Mouse (Mus musculus) hindbrain, embryonic 11.5 days (tissue): ENCODE results near the gene Dnah7b. TPM values are rescaled to one million over a fixed set of nuclear protein-coding genes. Genes with fewer than 3 reads are reported as not detected.
A peak's percentile ranks its signal among the peaks of the same experiment; 100 is the strongest.
"Not testable (repeated sequence)": the region's sequence is repeated elsewhere in the genome, so short reads cannot be mapped to it uniquely, and the experiment has no call there.

ENCODE experiments used
- ATAC-seq: fragments of 200-750 bp; cut with Nextera tagmentation; 2 replicates; pipeline ENCODE4 v1.8.0; 2017; ENCODE audit warnings: mild to moderate bottlenecking, moderate TSS enrichment, moderate library complexity; ENCODE audit not compliant: low FRiP score
- DNase-seq: peaks from one replicate; pipeline ENCODE4 v3.0.0-alpha.2; 2015; ENCODE audit warnings: low spot score
- H3K27ac ChIP-seq: fragments of 300-500 bp; sonication (generic); 2 replicates; pipeline ENCODE4 v1.5.1; 2014; ENCODE audit warnings: mild to moderate bottlenecking, low read depth, low read length
- H3K27me3 ChIP-seq: fragments of 300-500 bp; sonication (generic); 2 replicates; pipeline ENCODE4 v1.6.1; 2014; ENCODE audit warnings: mild to moderate bottlenecking, low read length, moderate library complexity, mixed read lengths; ENCODE audit not compliant: control insufficient read depth, insufficient read depth
- H3K36me3 ChIP-seq: fragments of 300-500 bp; sonication (generic); 2 replicates; pipeline ENCODE4 v1.6.1; 2014; ENCODE audit warnings: mild to moderate bottlenecking, low read length, moderate library complexity, mixed read lengths; ENCODE audit not compliant: control insufficient read depth, insufficient read depth
- H3K4me1 ChIP-seq: fragments of 300-500 bp; sonication (generic); replicated peaks from 2 replicates; pipeline ENCODE4 v1.6.1; 2014; ENCODE audit warnings: low read length, mixed read lengths; ENCODE audit not compliant: control insufficient read depth, insufficient read depth
- H3K4me2 ChIP-seq: fragments of 300-500 bp; sonication (generic); replicated peaks from 2 replicates; pipeline ENCODE4 v1.6.1; 2014; ENCODE audit warnings: mild to moderate bottlenecking, low read depth, low read length
- H3K4me3 ChIP-seq: fragments of 300-500 bp; sonication (generic); 2 replicates; pipeline ENCODE4 v1.5.1; 2014; ENCODE audit warnings: low read depth, low read length
- H3K9ac ChIP-seq: fragments of 300-500 bp; sonication (generic); 2 replicates; pipeline ENCODE4 v1.6.1; 2014; ENCODE audit warnings: low read depth, low read length
- H3K9me3 ChIP-seq: fragments of 300-500 bp; sonication (generic); 2 replicates; pipeline ENCODE4 v1.6.1; 2016; ENCODE audit warnings: low read length; ENCODE audit not compliant: control insufficient read depth
- WGBS: fragments of 180-500 bp; shearing (Covaris S2); extraction: QIAGEN DNeasy Blood & Tissue Kit; methylation state at CpG from one replicate; pipeline ENCODE4 v1.1.7; 2014; 5-methylcytosine and 5-hydroxymethylcytosine counted together
- polyA plus RNA-seq: library from polyadenylated mRNA; unstranded; fragments of >200 nt; fragmentation: Nextera tagmentation; extraction: Ambion mirVana; gene quantifications from 2 replicates; pipeline ENCODE4 v1.2.1, GENCODE M21; 2014

Gene Dnah7b
- polyA plus RNA-seq, 1 experiment from 2014 or later: 2.8 TPM

DNA sequence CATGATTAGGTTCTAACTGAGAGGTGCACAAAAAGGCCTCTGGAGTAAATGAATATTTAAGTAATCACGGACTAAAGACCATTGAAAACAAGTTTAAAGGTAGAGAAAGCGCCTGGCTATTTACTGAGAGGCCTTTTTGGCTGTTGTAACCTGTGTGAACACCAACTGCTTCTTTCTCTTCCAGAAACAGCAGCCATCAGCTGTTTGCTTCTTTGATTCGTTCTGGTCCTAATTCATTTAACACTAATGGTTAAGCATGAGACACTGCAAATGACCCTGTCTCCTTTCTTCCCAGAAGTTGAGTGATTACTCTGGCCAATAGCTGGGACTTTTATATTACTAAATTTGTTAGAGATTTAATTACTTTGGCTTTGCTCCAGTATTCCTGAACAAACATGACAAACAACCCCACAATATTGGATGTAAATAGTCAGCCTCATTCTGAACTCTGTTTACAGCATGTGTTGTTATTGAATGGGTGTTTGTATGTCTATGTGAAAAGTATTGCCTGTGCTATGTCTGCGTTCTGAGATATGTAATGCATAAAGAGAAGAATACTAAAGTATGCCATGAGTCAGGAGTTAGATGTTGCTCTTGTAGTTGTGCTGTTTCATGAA, 328.7 kb downstream of the Dnah7b start:
- H3K9me3 ChIP-seq, H3K36me3 ChIP-seq, DNase-seq, H3K4me2 ChIP-seq, H3K27ac ChIP-seq, H3K27me3 ChIP-seq, H3K9ac ChIP-seq, H3K4me1 ChIP-seq, H3K4me3 ChIP-seq: not testable (repeated sequence)
- WGBS: 65% methylated on average over 3 of the region's 4 CpGs
- ATAC-seq: peak; percentile 76

DNA sequence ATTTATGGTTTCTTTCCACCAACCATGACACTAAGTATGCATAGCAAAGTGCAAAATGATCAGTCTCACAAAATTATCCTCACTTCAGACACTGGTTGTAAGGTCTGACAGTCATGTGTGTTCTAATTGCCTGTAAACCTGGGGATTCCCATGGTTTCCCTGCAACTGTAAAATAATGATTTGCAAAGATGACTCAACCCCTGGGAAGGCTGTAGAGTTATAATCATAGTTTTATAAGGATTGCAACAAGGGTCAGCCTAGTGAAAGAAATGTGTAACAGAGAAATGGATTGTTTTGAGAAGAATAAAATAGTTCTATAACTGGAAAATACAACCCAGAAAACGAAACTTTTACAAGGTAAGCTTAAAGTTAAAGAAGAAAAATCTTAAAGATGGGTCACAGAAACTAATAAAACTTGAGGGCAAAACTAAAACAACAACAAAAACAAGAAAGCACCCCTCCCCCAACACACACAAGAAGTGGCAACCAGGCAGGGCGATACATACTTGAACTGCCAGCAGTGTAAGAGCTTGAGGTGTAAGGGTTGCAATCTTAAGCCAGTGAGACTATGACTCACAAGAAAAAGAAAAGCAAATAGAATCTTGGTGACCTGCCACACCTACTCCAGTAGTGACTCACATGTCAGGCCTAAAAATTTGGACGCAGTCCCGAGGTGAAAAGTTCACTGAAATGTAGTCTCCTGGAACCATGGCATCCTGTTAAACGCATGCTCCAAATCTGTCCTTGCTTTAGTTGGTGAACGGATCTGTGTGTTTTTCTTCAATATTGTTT, 342.4 kb downstream of the Dnah7b start:
- no peak overlapping the region for H3K4me3 ChIP-seq
- H3K9ac ChIP-seq: no peak overlapping the region
- no peak overlapping the region for H3K4me2 ChIP-seq
- H3K9me3 ChIP-seq: no peaks in the 10 kb centered on the region
- H3K27ac ChIP-seq: no peak overlapping the region
- ATAC-seq (no peak), DNase-seq (no peak)
- H3K4me1 ChIP-seq: no peaks in the 10 kb centered on the region
- no peaks in the 10 kb centered on the region for H3K36me3 ChIP-seq
- H3K27me3 ChIP-seq: no peaks in the 10 kb centered on the region
- WGBS: 85% methylated on average over 6 of the region's 6 CpGs

DNA sequence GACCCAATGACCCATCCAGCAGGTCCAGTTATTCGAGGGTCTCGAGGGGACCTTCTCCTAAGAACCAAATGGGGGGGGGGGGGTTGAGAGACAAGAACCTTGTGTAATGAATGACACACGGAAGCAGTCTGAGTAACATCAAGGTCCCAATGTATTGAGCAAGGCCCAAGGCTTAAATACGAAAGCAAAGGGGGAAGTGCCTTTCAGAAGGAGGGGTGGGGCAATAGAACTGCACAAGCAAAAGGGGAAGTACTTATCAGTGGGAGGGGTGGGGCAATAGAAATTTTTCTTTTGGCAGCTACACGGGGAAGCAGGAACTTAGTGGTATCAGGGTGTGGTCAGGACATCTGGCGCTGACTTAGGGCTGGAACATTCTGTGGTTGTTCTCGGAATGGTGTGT, 348.7 kb downstream of the Dnah7b start:
- not testable (repeated sequence) for H3K9ac ChIP-seq, H3K9me3 ChIP-seq, H3K27me3 ChIP-seq, H3K4me1 ChIP-seq, H3K27ac ChIP-seq, H3K36me3 ChIP-seq, DNase-seq, H3K4me2 ChIP-seq, H3K4me3 ChIP-seq, ATAC-seq
- 90% methylated on average over 7 of the region's 7 CpGs for WGBS

DNA sequence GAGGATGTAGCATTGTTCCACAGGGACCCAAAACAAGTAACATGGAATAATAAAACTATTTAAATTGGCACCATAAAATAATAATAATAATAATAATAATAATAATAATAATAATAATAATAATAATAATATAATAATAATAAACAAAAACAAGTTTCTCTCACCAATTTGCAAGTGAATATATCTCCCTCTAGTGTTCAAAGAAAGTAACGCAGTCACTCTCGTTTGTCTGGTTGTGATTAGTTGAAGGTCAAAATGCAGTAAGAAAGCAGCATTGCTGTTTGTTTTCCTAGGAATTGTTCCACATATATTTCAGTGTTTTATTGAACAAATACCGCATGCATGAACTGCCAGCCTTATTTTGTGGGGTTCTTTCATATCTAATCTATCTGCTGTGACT, 350.8 kb downstream of the Dnah7b start:
- 22% methylated on average over 3 of the region's 3 CpGs for WGBS
- H3K9ac ChIP-seq, H3K4me1 ChIP-seq, H3K27ac ChIP-seq, H3K9me3 ChIP-seq, H3K27me3 ChIP-seq, ATAC-seq, H3K4me3 ChIP-seq, H3K36me3 ChIP-seq, H3K4me2 ChIP-seq: not testable (repeated sequence)
- DNase-seq: peak; percentile 64

DNA sequence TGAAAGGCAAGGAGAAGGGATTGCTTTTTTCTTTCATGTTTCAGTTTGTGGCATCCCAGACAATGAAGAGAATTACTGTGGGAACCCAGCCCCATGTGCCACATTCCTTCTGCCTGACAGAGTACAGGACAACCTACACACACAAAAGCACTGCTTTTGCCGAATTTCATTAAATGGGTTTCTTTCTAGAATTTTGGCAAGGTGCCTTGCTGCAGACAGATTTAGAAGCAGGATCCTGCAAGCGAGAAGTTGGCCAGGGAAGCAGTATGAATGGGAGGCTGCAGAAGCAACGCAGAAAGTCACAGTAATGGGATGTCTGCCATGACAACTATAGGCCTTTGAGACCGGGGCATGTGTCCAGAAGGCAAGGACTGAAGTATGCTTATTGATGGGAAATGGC, 352.9 kb downstream of the Dnah7b start:
- not testable (repeated sequence) for H3K9me3 ChIP-seq, H3K27ac ChIP-seq, H3K4me2 ChIP-seq, H3K36me3 ChIP-seq, H3K27me3 ChIP-seq, H3K4me1 ChIP-seq, ATAC-seq, H3K4me3 ChIP-seq, H3K9ac ChIP-seq, DNase-seq
- WGBS: 91% methylated on average over 3 of the region's 4 CpGs

Other genes with a start within 250 kb of the Dnah7b start
- gene Gm5269, start 176.0 kb upstream of the Dnah7b start, polyA plus RNA-seq: not detected in 2 replicates
- gene Slc40a1, start 139.8 kb upstream of the Dnah7b start, polyA plus RNA-seq: 17.4 and 17.9 TPM in 2 replicates